Mouse (Mus musculus) liver, embryonic 14.5 days (tissue): ENCODE results near the gene Sema4a.
A peak's percentile ranks its signal among the peaks of the same experiment; 100 is the strongest.

ENCODE experiments used
- CTCF ChIP-seq: IDR thresholded peaks from 2 replicates; pipeline ENCODE4 v1.5.1; 2016; ENCODE audit warnings: antibody characterized with exemption, low read depth, control low read depth
- EP300 ChIP-seq: IDR thresholded peaks from 2 replicates; pipeline ENCODE4 v1.6.1; 2016; ENCODE audit warnings: antibody characterized with exemption, low read depth

DNA sequence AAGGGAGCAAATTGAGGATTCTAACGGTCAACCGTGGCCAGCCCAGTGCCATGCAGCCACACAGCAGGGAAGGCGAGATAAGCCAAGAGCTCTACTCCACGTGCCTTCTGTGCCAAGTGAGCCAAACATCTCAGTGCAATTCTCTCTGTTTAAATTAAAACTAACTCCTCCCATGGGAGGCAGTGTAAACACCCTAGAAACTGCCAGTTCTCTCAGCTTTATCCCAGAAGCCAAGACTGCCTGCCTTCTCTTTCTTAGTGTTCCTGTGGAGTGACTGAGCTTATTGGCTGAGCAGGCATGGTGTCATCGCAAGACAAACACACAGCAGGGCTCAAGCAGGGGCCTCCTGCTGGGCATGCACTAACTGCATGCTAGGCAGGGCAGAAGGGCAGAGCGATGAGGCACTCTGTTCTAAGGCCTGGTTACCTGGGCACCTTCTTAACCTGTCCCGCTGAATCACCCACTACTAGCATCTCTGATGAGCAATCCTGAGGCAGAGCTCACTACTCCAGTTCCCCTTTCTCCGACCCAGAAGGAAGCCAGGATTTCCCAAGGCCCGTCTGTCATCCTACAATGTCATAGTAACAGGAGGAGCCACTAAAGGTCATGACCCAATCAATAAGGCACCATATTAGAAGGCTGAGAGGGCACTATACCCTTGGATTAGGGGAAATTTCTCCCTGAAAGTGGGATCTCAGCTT is 38.8 kb downstream of the Sema4a start:
- TF ChIP-seq CTCF (peak; percentile 52), EP300 (peak; percentile 43; the same call in 1 of the 2 replicates)
